Mouse (Mus musculus): ENCODE measurements around the gene Slc17a7. TPM values are rescaled to one million over a fixed set of nuclear protein-coding genes. Genes with fewer than 3 reads are reported as not detected.

Slc17a7 gene
- polyA plus RNA-seq (2015; fragmentation: Nextera tagmentation; extraction: Ambion mirVana), result not detected in 2 replicates

GRCm38 (mm10) chr7:45163735-45164490, at the start of gene Slc17a7:
Gene Slc17a7, plus strand, starts transcription at chr7:45163949.
- Histone ChIP-seq H3K9me3 (ENCODE audit: low read length) (peaks cover 6% of the 10 kb centered on the region), H3K9ac (replicated peaks) (peak within 1 kb of the TSS; percentile 44; the same call in 1 of the 2 replicates), H3K4me3 (ENCODE audit: low read depth, low read length) (peak within 1 kb of the TSS; percentile 49), H3K4me1 (ENCODE audit: insufficient read depth) (peaks cover 15% of the 10 kb centered on the region), H3K27me3 (ENCODE audit: insufficient read depth, low read length) (peaks cover 67% of the 10 kb centered on the region), H3K36me3 (replicated peaks; ENCODE audit: insufficient read depth, low read length) (no peaks in the 10 kb centered on the region; the same call in 1 of the 2 replicates), H3K4me2 (ENCODE audit: low read depth, low read length) (peak within 1 kb of the TSS; percentile 75), H3K27ac (ENCODE audit: low read depth) (no peak within 1 kb of the TSS)
- ATAC-seq (no peak), DNase-seq (peak; percentile 57)
- TF ChIP-seq EP300 (IDR thresholded peaks at IDR 0.05; ENCODE audit: low read depth) (no peak), CTCF (IDR thresholded peaks at IDR 0.05; ENCODE audit: low read depth) (no peak)
- WGBS (ENCODE audit: insufficient replicate concordance), result 3% methylated on average over 32 of the region's 41 CpGs

- no peaks in the 10 kb centered on the region for H3K27me3 ChIP-seq (ENCODE audit: insufficient read depth, low read length)
- ATAC-seq (no peak), DNase-seq (no peak)
- no peak overlapping the region for H3K27ac ChIP-seq (ENCODE audit: low read depth)
- H3K4me3 ChIP-seq (ENCODE audit: low read depth, low read length), result no peak overlapping the region
- H3K9me3 ChIP-seq (ENCODE audit: low read length), result no peaks in the 10 kb centered on the region
- peaks cover 29% of the 10 kb centered on the region for H3K36me3 ChIP-seq (replicated peaks; ENCODE audit: insufficient read depth, low read length)
- WGBS (ENCODE audit: insufficient replicate concordance), result 63% methylated on average over 8 of the region's 8 CpGs
- H3K9ac ChIP-seq (replicated peaks), result no peak overlapping the region
- H3K4me1 ChIP-seq (ENCODE audit: insufficient read depth), result peaks cover 15% of the 10 kb centered on the region
- no peak overlapping the region for H3K4me2 ChIP-seq (ENCODE audit: low read depth, low read length)
- TF ChIP-seq EP300 (IDR thresholded peaks at IDR 0.05; ENCODE audit: low read depth) (no peak), CTCF (IDR thresholded peaks at IDR 0.05; ENCODE audit: low read depth) (no peak)
These were observed 46.2 kb upstream of the Slc17a7 start for GRCm38 (mm10) chr7:45117566-45117965.

GRCm38 (mm10) chr7:45118336-45118735, 45.4 kb upstream of the Slc17a7 start:
- 59% methylated on average over 6 of the region's 6 CpGs for WGBS (ENCODE audit: insufficient replicate concordance)
- Histone ChIP-seq H3K4me2 (ENCODE audit: low read depth, low read length) (no peak overlapping the region), H3K27me3 (ENCODE audit: insufficient read depth, low read length) (no peaks in the 10 kb centered on the region), H3K36me3 (replicated peaks; ENCODE audit: insufficient read depth, low read length) (peaks cover 33% of the 10 kb centered on the region), H3K27ac (ENCODE audit: low read depth) (no peak overlapping the region), H3K4me3 (ENCODE audit: low read depth, low read length) (no peak overlapping the region), H3K9ac (replicated peaks) (no peak overlapping the region), H3K4me1 (ENCODE audit: insufficient read depth) (peaks cover 22% of the 10 kb centered on the region), H3K9me3 (ENCODE audit: low read length) (no peaks in the 10 kb centered on the region)
- DNase-seq (no peak), ATAC-seq (no peak)
- TF ChIP-seq CTCF (IDR thresholded peaks at IDR 0.05; ENCODE audit: low read depth) (no peak), EP300 (IDR thresholded peaks at IDR 0.05; ENCODE audit: low read depth) (no peak)

DNA sequence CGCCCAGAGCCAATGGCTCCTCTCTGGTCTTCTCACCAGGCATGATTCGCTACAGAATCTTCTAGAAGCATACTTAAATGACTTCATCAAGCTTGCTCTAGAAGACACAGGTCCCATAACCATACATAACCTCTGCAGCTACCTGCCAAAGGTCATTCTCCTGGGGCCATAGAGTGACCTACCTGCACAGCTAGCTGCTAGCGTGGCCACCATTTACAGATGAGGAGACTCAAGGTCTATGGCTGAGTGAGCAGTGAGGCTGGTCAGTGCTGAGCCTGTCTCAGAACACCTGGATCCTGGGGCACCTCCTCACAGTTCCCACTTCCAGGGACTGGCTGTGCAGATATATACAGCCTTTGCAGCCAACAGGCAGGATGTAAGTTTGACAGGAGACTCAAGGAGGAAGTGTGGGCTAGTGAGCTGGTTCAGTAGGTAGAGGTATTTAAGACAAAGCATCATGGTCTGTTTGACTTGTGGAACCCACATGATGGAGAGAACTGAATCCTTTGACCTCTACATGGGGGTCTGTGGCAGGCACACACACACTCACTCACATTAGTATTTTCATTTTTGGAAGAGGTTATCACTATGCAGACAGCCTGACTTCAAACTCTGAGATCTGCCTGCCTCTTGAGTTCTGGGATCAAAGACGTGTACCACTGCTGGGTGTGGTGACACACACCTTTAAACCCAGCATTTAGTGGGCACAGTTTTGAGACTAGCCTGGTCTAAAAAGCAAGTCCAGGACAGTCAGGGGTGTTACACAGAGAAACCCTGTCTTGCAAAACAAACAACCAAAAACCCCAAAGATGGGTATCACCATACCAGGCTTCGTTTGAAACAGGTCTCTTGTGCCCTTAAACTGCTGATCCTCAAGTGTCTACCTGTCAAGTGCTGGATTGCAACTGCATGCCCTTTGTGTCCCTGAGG, 43.7 kb upstream of the Slc17a7 start:
- TF ChIP-seq CTCF (IDR thresholded peaks at IDR 0.05; ENCODE audit: low read depth) (no peak), EP300 (IDR thresholded peaks at IDR 0.05; ENCODE audit: low read depth) (no peak)
- Histone ChIP-seq H3K27me3 (ENCODE audit: insufficient read depth, low read length) (no peaks in the 10 kb centered on the region), H3K4me2 (ENCODE audit: low read depth, low read length) (no peak overlapping the region), H3K27ac (ENCODE audit: low read depth) (no peak overlapping the region), H3K4me1 (ENCODE audit: insufficient read depth) (peaks cover 31% of the 10 kb centered on the region), H3K4me3 (ENCODE audit: low read depth, low read length) (no peak overlapping the region), H3K9me3 (ENCODE audit: low read length) (no peaks in the 10 kb centered on the region), H3K9ac (replicated peaks) (no peak overlapping the region; the same call in 1 of the 2 replicates), H3K36me3 (replicated peaks; ENCODE audit: insufficient read depth, low read length) (peaks cover 33% of the 10 kb centered on the region)
- DNase-seq (no peak), ATAC-seq (no peak)
- WGBS (ENCODE audit: insufficient replicate concordance), result 66% methylated on average over 5 of the region's 5 CpGs

DNA sequence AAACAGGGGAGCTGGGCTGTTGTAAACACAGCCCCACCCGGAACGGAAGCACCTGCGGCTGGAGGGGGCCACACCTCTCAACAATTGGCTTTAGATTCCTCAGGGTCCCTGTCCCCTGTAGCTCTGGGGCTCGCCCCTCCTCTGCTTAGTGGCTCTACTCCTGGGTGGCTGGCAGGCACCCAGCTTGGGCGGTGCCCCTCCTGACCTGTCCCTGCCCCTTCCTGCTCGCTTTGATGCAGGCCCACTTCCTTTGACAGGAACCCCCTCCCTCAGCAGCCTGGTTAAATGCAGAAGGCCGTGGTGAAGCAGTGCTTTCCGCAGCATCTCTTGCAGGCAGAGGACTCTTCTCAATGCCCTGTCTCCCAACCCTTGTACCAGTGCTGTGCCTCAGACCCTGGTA, 42.3 kb upstream of the Slc17a7 start:
- no peak overlapping the region for H3K27ac ChIP-seq (ENCODE audit: low read depth)

GRCm38 (mm10) chr7:45121966-45122365, 41.8 kb upstream of the Slc17a7 start:
- H3K4me3 ChIP-seq (ENCODE audit: low read depth, low read length), result no peak overlapping the region
- H3K27me3 ChIP-seq (ENCODE audit: insufficient read depth, low read length), result no peaks in the 10 kb centered on the region
- no peak for TF ChIP-seq EP300 (IDR thresholded peaks at IDR 0.05; ENCODE audit: low read depth)
- no peak for TF ChIP-seq CTCF (IDR thresholded peaks at IDR 0.05; ENCODE audit: low read depth)
- peaks cover 45% of the 10 kb centered on the region for H3K4me1 ChIP-seq (ENCODE audit: insufficient read depth)
- DNase-seq (no peak), ATAC-seq (no peak)
- H3K4me2 ChIP-seq (ENCODE audit: low read depth, low read length), result peak overlapping the region; percentile 27; the same call in 1 of the 2 replicates
- no peaks in the 10 kb centered on the region for H3K9me3 ChIP-seq (ENCODE audit: low read length)
- H3K9ac ChIP-seq (replicated peaks), result peak overlapping the region; percentile 35; the same call in 1 of the 2 replicates
- no peak overlapping the region for H3K27ac ChIP-seq (ENCODE audit: low read depth)
- peaks cover 53% of the 10 kb centered on the region for H3K36me3 ChIP-seq (replicated peaks; ENCODE audit: insufficient read depth, low read length)

More for the DNA sequence above, 42.3 kb upstream of the Slc17a7 start:
- H3K4me3 ChIP-seq (ENCODE audit: low read depth, low read length), result no peak overlapping the region
- DNase-seq (peak; percentile 49), ATAC-seq (no peak)
- no peaks in the 10 kb centered on the region for H3K9me3 ChIP-seq (ENCODE audit: low read length)
- WGBS (ENCODE audit: insufficient replicate concordance), result 40% methylated on average over 8 of the region's 8 CpGs
- peaks cover 47% of the 10 kb centered on the region for H3K36me3 ChIP-seq (replicated peaks; ENCODE audit: insufficient read depth, low read length)
- no peak overlapping the region; the same call in 1 of the 2 replicates for H3K9ac ChIP-seq (replicated peaks)
- H3K27me3 ChIP-seq (ENCODE audit: insufficient read depth, low read length), result no peaks in the 10 kb centered on the region
- peaks cover 39% of the 10 kb centered on the region for H3K4me1 ChIP-seq (ENCODE audit: insufficient read depth)
- TF ChIP-seq CTCF (IDR thresholded peaks at IDR 0.05; ENCODE audit: low read depth) (no peak), EP300 (IDR thresholded peaks at IDR 0.05; ENCODE audit: low read depth) (no peak)
- peak overlapping the region; percentile 27; the same call in 1 of the 2 replicates for H3K4me2 ChIP-seq (ENCODE audit: low read depth, low read length)

Data from liver, postnatal 0 days (tissue).